Mouse (Mus musculus) bone marrow macrophage, adult 2 months (primary cell): Measurements from ENCODE around the gene Enox2.

Source experiments
- CTCF ChIP-seq: IDR thresholded peaks from 2 replicates; pipeline ENCODE4 v1.5.1; 2012; ENCODE audit warnings: low read depth, mild to moderate bottlenecking, low read length, moderate library complexity
- POLR2A ChIP-seq: IDR thresholded peaks from 2 replicates; pipeline ENCODE4 v1.6.1; 2012; ENCODE audit warnings: mild to moderate bottlenecking, low read depth, low read length, borderline replicate concordance

DNA sequence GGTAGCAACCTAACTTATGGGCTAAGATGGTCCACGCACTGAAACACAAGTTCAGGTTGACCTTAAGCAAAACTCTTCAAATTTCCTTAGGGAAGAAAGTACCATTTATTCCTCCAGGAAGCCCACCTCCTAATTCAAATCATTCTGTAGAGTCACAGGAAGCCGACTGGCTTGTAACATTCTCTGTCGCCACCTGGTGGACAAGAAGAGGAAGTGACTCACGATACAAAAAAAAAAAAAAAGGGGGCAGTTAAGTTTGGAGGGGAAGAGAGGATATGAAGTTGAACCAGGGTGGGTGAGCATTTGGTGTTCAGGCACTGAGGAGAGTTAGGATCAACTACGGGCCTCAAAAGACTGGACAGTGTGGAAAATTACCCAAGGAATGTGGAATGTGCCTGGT is 18.6 kb upstream of the Enox2 start:
- TF ChIP-seq POLR2A (no peak), CTCF (no peak)
